Mouse (Mus musculus) MEL (cell line): ENCODE measurements around the gene Dennd1a. TPM values are rescaled to one million over a fixed set of nuclear protein-coding genes. Genes with fewer than 3 reads are reported as not detected.

ENCODE experiments used
- DNase-seq: peaks from one replicate; pipeline ENCODE4 v3.0.0; 2011; ENCODE audit warnings: low read depth, low spot score
- H3K27ac ChIP-seq: 2 replicates; pipeline ENCODE4 v1.5.1; 2012; ENCODE audit warnings: low read depth, mild to moderate bottlenecking, control low read depth, low read length, moderate library complexity; ENCODE audit not compliant: control insufficient read depth
- H3K27me3 ChIP-seq, 2 experiments: fragments of 150-350 bp in 1 of 2; sonication (generic) in 1 of 2; 2 replicates each; pipeline ENCODE4 v1.6.1; 2012; ENCODE audit warnings: low read length in 2 of 2, mild to moderate bottlenecking in 2 of 2, improper control_type of control experiment in 1 of 2, moderate library complexity in 1 of 2; ENCODE audit not compliant: insufficient read depth in 2 of 2, control insufficient read depth in 1 of 2
- H3K36me3 ChIP-seq, 2 experiments: 2 replicates each; pipeline ENCODE4 v1.6.1; 2012 to 2014; ENCODE audit warnings: low read length in 2 of 2, improper control_type of control experiment in 1 of 2, inconsistent platforms in 1 of 2, mild to moderate bottlenecking in 1 of 2; ENCODE audit not compliant: insufficient read depth in 2 of 2, control insufficient read depth in 1 of 2
- H3K4me1 ChIP-seq, 2 experiments: fragments of 150-350 bp in 1 of 2; sonication (generic) in 1 of 2; 2 replicates each; pipeline ENCODE4 v1.6.1; 2012; ENCODE audit warnings: low read length in 2 of 2, improper control_type of control experiment in 1 of 2, mild to moderate bottlenecking in 1 of 2; ENCODE audit not compliant: insufficient read depth in 2 of 2, control insufficient read depth in 1 of 2
- H3K4me3 ChIP-seq, 2 experiments: fragments of 150-350 bp in 1 of 2; sonication (generic) in 1 of 2; 2 replicates each; pipeline ENCODE4 v1.5.1; 2012; ENCODE audit warnings: low read depth in 2 of 2, low read length in 2 of 2, mild to moderate bottlenecking in 2 of 2, moderate library complexity in 2 of 2, control low read depth in 1 of 2, improper control_type of control experiment in 1 of 2; ENCODE audit not compliant: control insufficient read depth in 1 of 2, insufficient read depth in 1 of 2
- H3K79me2 ChIP-seq: 2 replicates; pipeline ENCODE4 v1.6.1; 2012; ENCODE audit warnings: mild to moderate bottlenecking, low read length, moderate library complexity; ENCODE audit not compliant: control insufficient read depth, poor library complexity, insufficient read depth
- H3K9ac ChIP-seq: 2 replicates; pipeline ENCODE4 v1.6.1; 2012; ENCODE audit warnings: low read depth, mild to moderate bottlenecking, control low read depth, low read length, moderate library complexity; ENCODE audit not compliant: control insufficient read depth, poor library complexity, severe bottlenecking
- H3K9me3 ChIP-seq: fragments of 150-350 bp; sonication (generic); replicated peaks from 2 replicates; pipeline ENCODE4 v1.6.1; 2012; ENCODE audit warnings: mild to moderate bottlenecking, low read length, improper control_type of control experiment, moderate library complexity; ENCODE audit not compliant: insufficient read depth
- BHLHE40 ChIP-seq: IDR thresholded peaks from 2 replicates; pipeline ENCODE4 v1.6.1; 2012; ENCODE audit warnings: low read depth, mild to moderate bottlenecking, inconsistent platforms, low read length, improper control_type of control experiment, borderline replicate concordance
- CHD1 ChIP-seq: IDR thresholded peaks from 2 replicates; pipeline ENCODE4 v1.6.1; 2012; ENCODE audit warnings: low read depth, mild to moderate bottlenecking, inconsistent platforms, low read length, improper control_type of control experiment
- E2F4 ChIP-seq: IDR thresholded peaks from 2 replicates; pipeline ENCODE4 v1.6.1; 2011; ENCODE audit warnings: low read depth, low read length, improper control_type of control experiment, borderline replicate concordance
- GABPA ChIP-seq: IDR thresholded peaks from 2 replicates; pipeline ENCODE4 v1.6.1; 2012; ENCODE audit warnings: low read depth, mild to moderate bottlenecking, inconsistent platforms, low read length, improper control_type of control experiment, moderate library complexity
- KAT2A ChIP-seq: conservative IDR thresholded peaks from 2 replicates; pipeline ENCODE4 v1.6.1; 2012; ENCODE audit warnings: low read depth, low read length, improper control_type of control experiment, inconsistent platforms
- MAFK ChIP-seq: IDR thresholded peaks from 2 replicates; pipeline ENCODE4 v1.6.1; 2011; ENCODE audit warnings: low read depth, mild to moderate bottlenecking, low read length, improper control_type of control experiment, borderline replicate concordance
- MAX ChIP-seq: IDR thresholded peaks from 2 replicates; pipeline ENCODE4 v1.6.1; 2011; ENCODE audit warnings: low read length, improper control_type of control experiment
- MAZ ChIP-seq: IDR thresholded peaks from 2 replicates; pipeline ENCODE4 v1.6.1; 2012; ENCODE audit warnings: low read depth, mild to moderate bottlenecking, inconsistent platforms, low read length, improper control_type of control experiment
- NELFE ChIP-seq: IDR thresholded peaks from 2 replicates; pipeline ENCODE4 v1.6.1; 2011; ENCODE audit warnings: low read depth, low read length, improper control_type of control experiment
- NRF1 ChIP-seq: IDR thresholded peaks from 2 replicates; pipeline ENCODE4 v1.6.1; 2014; ENCODE audit warnings: low read depth, mild to moderate bottlenecking, inconsistent platforms, low read length, improper control_type of control experiment, moderate library complexity; ENCODE audit not compliant: poor library complexity, insufficient read depth, severe bottlenecking
- POLR2AphosphoS5 ChIP-seq: IDR thresholded peaks from 2 replicates; pipeline ENCODE4 v1.6.1; 2012; ENCODE audit warnings: low read depth, borderline replicate concordance, mild to moderate bottlenecking, inconsistent platforms, low read length, moderate library complexity, mixed read lengths
- SMC3 ChIP-seq: IDR thresholded peaks from 2 replicates; pipeline ENCODE4 v1.6.1; 2011; ENCODE audit warnings: low read depth, low read length, improper control_type of control experiment
- TAL1 ChIP-seq: IDR thresholded peaks from 2 replicates; pipeline ENCODE4 v1.6.1; 2012; ENCODE audit warnings: mild to moderate bottlenecking, inconsistent platforms, low read length, moderate library complexity, mixed read lengths
- TBP ChIP-seq: IDR thresholded peaks from 2 replicates; pipeline ENCODE4 v1.8.0; 2011; ENCODE audit warnings: low read depth, low read length, improper control_type of control experiment
- USF1 ChIP-seq: IDR thresholded peaks from 2 replicates; pipeline ENCODE4 v1.6.1; 2014; ENCODE audit warnings: low read depth, mild to moderate bottlenecking, inconsistent platforms, low read length, improper control_type of control experiment, moderate library complexity
- ZMIZ1 ChIP-seq: IDR thresholded peaks from 2 replicates; pipeline ENCODE4 v1.6.1; 2012; ENCODE audit warnings: low read depth, mild to moderate bottlenecking, inconsistent platforms, low read length, improper control_type of control experiment, moderate library complexity
- ZNF384 ChIP-seq: IDR thresholded peaks from 2 replicates; pipeline ENCODE4 v1.6.1; 2012; ENCODE audit warnings: low read depth, mild to moderate bottlenecking, inconsistent platforms, low read length, improper control_type of control experiment
- polyA plus RNA-seq, 2 experiments: library from polyadenylated mRNA; stranded (reverse) in 1 of 2; unstranded in 1 of 2; fragments of >175 nt in 1 of 2; fragments of >200 nt in 1 of 2; gene quantifications; 2 replicates each; pipeline versions ENCODE4 v1.2.1 to v1.2.4; 2012; ENCODE audit warnings: low replicate concordance in 2 of 2, low read depth in 1 of 2; ENCODE audit not compliant: insufficient read length in 2 of 2, insufficient read depth in 1 of 2, missing spikeins in 1 of 2
- total RNA-seq: library from RNA; depleted of rRNA; stranded (reverse); fragments of 300-350 nt; gene quantifications from 2 replicates; pipeline ENCODE4 v1.2.3, GENCODE M21; 2012

Dennd1a gene
- total and polyA plus RNA-seq, 3 experiments, result 5.0 to 21.8 TPM; not detected in 1

- no peak overlapping the region for H3K27ac ChIP-seq
- no peak overlapping the region for H3K4me3 ChIP-seq
- no peak for DNase-seq
- H3K79me2 ChIP-seq, result no peaks in the 10 kb centered on the region
- no peaks in the 10 kb centered on the region for H3K4me1 ChIP-seq
- no peaks in the 10 kb centered on the region for H3K27me3 ChIP-seq
- H3K9me3 ChIP-seq, result no peaks in the 10 kb centered on the region
- no peaks in the 10 kb centered on the region for H3K36me3 ChIP-seq
- no peak overlapping the region for H3K9ac ChIP-seq
- no peak for TF ChIP-seq BHLHE40
These were observed 383.9 kb downstream of the Dennd1a start for GRCm38 (mm10) chr2:37903286-37903685.

GRCm38 (mm10) chr2:37883214-37883613 lies 404.0 kb downstream of the Dennd1a start:
- no peak overlapping the region for H3K4me3 ChIP-seq
- no peaks in the 10 kb centered on the region for H3K9me3 ChIP-seq
- no peak for DNase-seq
- no peaks in the 10 kb centered on the region for H3K36me3 ChIP-seq
- H3K27me3 ChIP-seq, result no peaks in the 10 kb centered on the region
- TF ChIP-seq KAT2A, result no peak
- TF ChIP-seq TAL1, result no peak
- TF ChIP-seq POLR2AphosphoS5, result no peak
- no peak for TF ChIP-seq ZNF384
- no peak for TF ChIP-seq SMC3
- no peak for TF ChIP-seq MAZ
- H3K79me2 ChIP-seq, result no peaks in the 10 kb centered on the region
- no peak overlapping the region for H3K27ac ChIP-seq
- no peaks in the 10 kb centered on the region for H3K4me1 ChIP-seq
- no peak overlapping the region for H3K9ac ChIP-seq

GRCm38 (mm10) chr2:37881262-37881913 lies 405.8 kb downstream of the Dennd1a start:
- Histone ChIP-seq H3K4me1 (no peaks in the 10 kb centered on the region), H3K27me3 (no peaks in the 10 kb centered on the region), H3K79me2 (no peaks in the 10 kb centered on the region), H3K36me3 (no peaks in the 10 kb centered on the region), H3K9ac (no peak overlapping the region), H3K27ac (no peak overlapping the region), H3K9me3 (no peaks in the 10 kb centered on the region), H3K4me3 (no peak overlapping the region)
- DNase-seq, result no peak
- TF ChIP-seq NELFE (no peak), TBP (no peak), E2F4 (no peak), NRF1 (no peak), SMC3 (no peak), CHD1 (no peak), MAX (no peak), GABPA (no peak), ZMIZ1 (no peak), KAT2A (no peak), BHLHE40 (no peak), MAFK (no peak), USF1 (no peak)
